Mouse (Mus musculus) limb, embryonic 10.5 days (tissue): ENCODE measurements around the gene 9030612E09Rik. TPM values are rescaled to one million over a fixed set of nuclear protein-coding genes. Genes with fewer than 3 reads are reported as not detected.
A peak's percentile ranks its signal among the peaks of the same experiment; 100 is the strongest.

Source experiments
- DNase-seq: peaks from one replicate; pipeline ENCODE4 v3.0.0-alpha.2; 2017; ENCODE audit warnings: low spot score
- H3K27ac ChIP-seq: fragments of 300-500 bp; sonication (generic); 2 replicates; pipeline ENCODE4 v1.5.1; 2016; ENCODE audit warnings: mild to moderate bottlenecking
- H3K27me3 ChIP-seq: fragments of 300-500 bp; sonication (generic); 2 replicates; pipeline ENCODE4 v1.6.1; 2016; ENCODE audit warnings: low read depth, mild to moderate bottlenecking; ENCODE audit not compliant: poor library complexity, severe bottlenecking
- H3K36me3 ChIP-seq: fragments of 300-500 bp; sonication (generic); 2 replicates; pipeline ENCODE4 v1.6.1; 2016; ENCODE audit warnings: mild to moderate bottlenecking, moderate library complexity
- H3K4me1 ChIP-seq: fragments of 300-500 bp; sonication (generic); 2 replicates; pipeline ENCODE4 v1.6.1; 2016
- H3K4me3 ChIP-seq: fragments of 300-500 bp; sonication (generic); 2 replicates; pipeline ENCODE4 v1.5.1; 2016; ENCODE audit warnings: mild to moderate bottlenecking, moderate library complexity
- H3K9me3 ChIP-seq: fragments of 300-500 bp; sonication (generic); replicated peaks from 2 replicates; pipeline ENCODE4 v1.6.1; 2016; ENCODE audit warnings: mild to moderate bottlenecking
- WGBS: fragments of 180-500 bp; shearing (Covaris S2); methylation state at CpG from one replicate; pipeline ENCODE4 v1.1.7; 2016; 5-methylcytosine and 5-hydroxymethylcytosine counted together
- polyA plus RNA-seq: library from polyadenylated mRNA; unstranded; fragments of >200 nt; fragmentation: Nextera tagmentation; extraction: Ambion mirVana; gene quantifications from 2 replicates; pipeline ENCODE4 v1.2.1, GENCODE M21; 2016

9030612E09Rik gene
- polyA plus RNA-seq, 1 experiment from 2014 or later, result 0.83 TPM

GRCm38 (mm10) chr10:43168847-43169246 is 5.7 kb upstream of the 9030612E09Rik start:
- Histone ChIP-seq H3K4me3 (no peak overlapping the region), H3K4me1 (peaks cover 47% of the 10 kb centered on the region), H3K27ac (no peak overlapping the region), H3K9me3 (no peaks in the 10 kb centered on the region), H3K36me3 (no peaks in the 10 kb centered on the region), H3K27me3 (peaks cover 20% of the 10 kb centered on the region)
- WGBS, result 84% methylated on average over 7 of the region's 7 CpGs
- DNase-seq, result no peak

- DNase-seq, result peak; percentile 58
- H3K9me3 ChIP-seq, result no peaks in the 10 kb centered on the region
- peaks cover 39% of the 10 kb centered on the region for H3K27me3 ChIP-seq
- peaks cover 60% of the 10 kb centered on the region for H3K4me1 ChIP-seq
- no peak overlapping the region for H3K27ac ChIP-seq
- H3K36me3 ChIP-seq, result no peaks in the 10 kb centered on the region
- WGBS, result 0% methylated on average over 8 of the region's 8 CpGs
- peak overlapping the region; percentile 81 for H3K4me3 ChIP-seq
These were observed 3.4 kb upstream of the 9030612E09Rik start for GRCm38 (mm10) chr10:43171106-43171505.

- Histone ChIP-seq H3K27me3 (peaks cover 49% of the 10 kb centered on the region), H3K9me3 (no peaks in the 10 kb centered on the region), H3K4me3 (peak overlapping the region; percentile 81), H3K4me1 (peaks cover 60% of the 10 kb centered on the region), H3K27ac (no peak overlapping the region), H3K36me3 (no peaks in the 10 kb centered on the region)
- 3% methylated on average over 7 of the region's 7 CpGs for WGBS
- DNase-seq, result no peak
These were observed 2.4 kb upstream of the 9030612E09Rik start for GRCm38 (mm10) chr10:43172066-43172465.

- H3K4me1 ChIP-seq, result peaks cover 56% of the 10 kb centered on the region
- peak overlapping the region; percentile 81 for H3K4me3 ChIP-seq
- H3K9me3 ChIP-seq, result no peaks in the 10 kb centered on the region
- no peak for DNase-seq
- H3K27ac ChIP-seq, result no peak overlapping the region
- no peaks in the 10 kb centered on the region for H3K36me3 ChIP-seq
- H3K27me3 ChIP-seq, result peaks cover 54% of the 10 kb centered on the region
- 6% methylated on average over 8 of the region's 8 CpGs for WGBS
These were observed 1.9 kb upstream of the 9030612E09Rik start for GRCm38 (mm10) chr10:43172554-43172953.

- peak; percentile 82 for DNase-seq
- Histone ChIP-seq H3K27ac (peak overlapping the region; percentile 90), H3K36me3 (no peaks in the 10 kb centered on the region), H3K9me3 (no peaks in the 10 kb centered on the region), H3K4me3 (peak overlapping the region; percentile 81), H3K4me1 (peaks cover 50% of the 10 kb centered on the region), H3K27me3 (peaks cover 61% of the 10 kb centered on the region)
- under 1% methylated on average over 53 of the region's 53 CpGs for WGBS
These were observed 1.2 kb upstream of the 9030612E09Rik start for GRCm38 (mm10) chr10:43173141-43173827.

- H3K4me1 ChIP-seq, result peaks cover 49% of the 10 kb centered on the region
- peak overlapping the region; percentile 81 for H3K4me3 ChIP-seq
These were observed 627 bp upstream of the 9030612E09Rik start for GRCm38 (mm10) chr10:43173828-43174325.

GRCm38 (mm10) chr10:43175156-43175601 is 675 bp downstream of the 9030612E09Rik start:
- Histone ChIP-seq H3K36me3 (no peaks in the 10 kb centered on the region), H3K4me1 (peaks cover 46% of the 10 kb centered on the region), H3K9me3 (no peaks in the 10 kb centered on the region), H3K4me3 (peak overlapping the region; percentile 81), H3K27ac (peak overlapping the region; percentile 90), H3K27me3 (peaks cover 65% of the 10 kb centered on the region)
- no peak for DNase-seq
- under 1% methylated on average over 18 of the region's 18 CpGs for WGBS

More at GRCm38 (mm10) chr10:43173828-43174325, 627 bp upstream of the 9030612E09Rik start:
- DNase-seq, result peak; percentile 69
- Histone ChIP-seq H3K27me3 (peaks cover 65% of the 10 kb centered on the region), H3K9me3 (no peaks in the 10 kb centered on the region), H3K27ac (peak overlapping the region; percentile 90), H3K36me3 (no peaks in the 10 kb centered on the region)
- under 1% methylated on average over 38 of the region's 38 CpGs for WGBS

GRCm38 (mm10) chr10:43180313-43180912 is 5.9 kb downstream of the 9030612E09Rik start:
- no peaks in the 10 kb centered on the region for H3K36me3 ChIP-seq
- H3K9me3 ChIP-seq, result no peaks in the 10 kb centered on the region
- H3K27me3 ChIP-seq, result peaks cover 43% of the 10 kb centered on the region
- DNase-seq, result no peak
- no peak overlapping the region for H3K4me3 ChIP-seq
- H3K27ac ChIP-seq, result no peak overlapping the region
- 76% methylated on average over 5 of the region's 5 CpGs for WGBS
- peaks cover 2% of the 10 kb centered on the region for H3K4me1 ChIP-seq

GRCm38 (mm10) chr10:43200206-43200605 is 25.7 kb downstream of the 9030612E09Rik start:
- Histone ChIP-seq H3K36me3 (no peaks in the 10 kb centered on the region), H3K4me3 (no peak overlapping the region), H3K27ac (no peak overlapping the region), H3K9me3 (no peaks in the 10 kb centered on the region), H3K4me1 (no peaks in the 10 kb centered on the region), H3K27me3 (no peaks in the 10 kb centered on the region)
- WGBS, result 93% methylated on average over 2 of the region's 2 CpGs
- DNase-seq, result no peak

GRCm38 (mm10) chr10:43203865-43204264 is 29.4 kb downstream of the 9030612E09Rik start:
- no peak overlapping the region for H3K4me3 ChIP-seq
- H3K27ac ChIP-seq, result no peak overlapping the region
- no peaks in the 10 kb centered on the region for H3K9me3 ChIP-seq
- no peaks in the 10 kb centered on the region for H3K4me1 ChIP-seq
- 84% methylated on average over 3 of the region's 3 CpGs for WGBS
- no peaks in the 10 kb centered on the region for H3K27me3 ChIP-seq
- no peak for DNase-seq
- H3K36me3 ChIP-seq, result no peaks in the 10 kb centered on the region

GRCm38 (mm10) chr10:43211866-43212265 is 37.4 kb downstream of the 9030612E09Rik start:
- no peak overlapping the region for H3K4me3 ChIP-seq
- no peaks in the 10 kb centered on the region for H3K4me1 ChIP-seq
- no peaks in the 10 kb centered on the region for H3K36me3 ChIP-seq
- H3K27me3 ChIP-seq, result no peaks in the 10 kb centered on the region
- DNase-seq, result peak; percentile 53
- H3K9me3 ChIP-seq, result no peaks in the 10 kb centered on the region
- H3K27ac ChIP-seq, result no peak overlapping the region
- WGBS, result 30% methylated on average over 6 of the region's 6 CpGs

- Histone ChIP-seq H3K27ac (no peak overlapping the region), H3K4me3 (no peak overlapping the region), H3K4me1 (peaks cover 10% of the 10 kb centered on the region), H3K27me3 (no peaks in the 10 kb centered on the region), H3K9me3 (no peaks in the 10 kb centered on the region), H3K36me3 (no peaks in the 10 kb centered on the region)
- no peak for DNase-seq
- 93% methylated on average over 13 of the region's 13 CpGs for WGBS
These were observed 42.9 kb downstream of the 9030612E09Rik start for GRCm38 (mm10) chr10:43217361-43217900.

GRCm38 (mm10) chr10:43220479-43220878 is 46.0 kb downstream of the 9030612E09Rik start:
- Histone ChIP-seq H3K36me3 (0 out of 2 replicates have a peak, but pooled peaks cover 2% of the 10 kb centered on the region), H3K4me1 (peaks cover 11% of the 10 kb centered on the region), H3K4me3 (peak overlapping the region; percentile 82), H3K9me3 (no peaks in the 10 kb centered on the region), H3K27ac (peak overlapping the region; percentile 95), H3K27me3 (no peaks in the 10 kb centered on the region)
- WGBS, result 21% methylated on average over 7 of the region's 7 CpGs
- no peak for DNase-seq
